Mouse (Mus musculus) liver, adult 2 months (tissue): Measurements from ENCODE around the gene Ckb.

ENCODE experiments used
- CTCF ChIP-seq: fragments of 200-500 bp; IDR thresholded peaks from 2 replicates; pipeline ENCODE4 v1.5.1; 2011; ENCODE audit warnings: low read depth, low read length, control low read depth
- POLR2A ChIP-seq: fragments of 200-500 bp; IDR thresholded peaks from 2 replicates; pipeline ENCODE4 v1.6.1; 2011; ENCODE audit warnings: low read length, control low read depth; ENCODE audit not compliant: insufficient read depth; ENCODE audit errors: extremely low read depth

GRCm38 (mm10) chr12:111666380-111666779, 5.8 kb downstream of the Ckb start:
- TF ChIP-seq CTCF (no peak), POLR2A (no peak)
